In genomic region chr11:121706521-121707005, GRCm38 (mm10) we compare ENCODE assay signal across 9 mouse cellular contexts. TPM values are rescaled to one million over a fixed set of nuclear protein-coding genes. Genes with fewer than 3 reads are reported as not detected.
DNase-seq lines count a peak whose midpoint lies in the region; ATAC-seq lines count a peak whose summit lies in the region.
"Had no signal": no experiment of that assay in that cellular context is flagged by ENCODE, and none has a peak within 500 bp of the region (broad histone marks: within the 10 kb centered on the region; RNA-seq: fewer than 3 reads in every experiment).

No protein-coding gene starts in this region.

- H3K36me3 ChIP-seq in limb, embryonic 11.5 days (ENCODE audit: control insufficient read depth, insufficient read depth, low read length) = no peaks in the 10 kb centered on the region
- H3K36me3 ChIP-seq in limb, embryonic 10.5 days = no peaks in the 10 kb centered on the region
- peaks cover 11% of the 10 kb centered on the region for H3K36me3 ChIP-seq in limb, embryonic 13.5 days
- no peaks in the 10 kb centered on the region for H3K36me3 ChIP-seq in forebrain, embryonic 14.5 days (ENCODE audit: control insufficient read depth, insufficient read depth, low read length)
- no peaks in the 10 kb centered on the region for H3K36me3 ChIP-seq in hindbrain, embryonic 14.5 days (replicated peaks; ENCODE audit: control insufficient read depth, insufficient read depth)

- no peak overlapping the region for H3K9ac ChIP-seq in limb, embryonic 11.5 days (ENCODE audit: low read length)
- no peak overlapping the region for H3K9ac ChIP-seq in limb, embryonic 13.5 days
- no peak overlapping the region for H3K9ac ChIP-seq in forebrain, embryonic 14.5 days (ENCODE audit: low read length)
- no peak overlapping the region for H3K9ac ChIP-seq in hindbrain, embryonic 14.5 days

- H3K4me3 ChIP-seq in limb, embryonic 11.5 days (ENCODE audit: low read depth, low read length) = no peak overlapping the region
- H3K4me3 ChIP-seq in limb, embryonic 10.5 days = no peak overlapping the region
- H3K4me3 ChIP-seq in limb, embryonic 13.5 days = no peak overlapping the region
- no peak overlapping the region for H3K4me3 ChIP-seq in forebrain, embryonic 14.5 days (ENCODE audit: low read depth, low read length)
- H3K4me3 ChIP-seq in hindbrain, embryonic 14.5 days (replicated peaks; ENCODE audit: low read length) = no peak overlapping the region

- H3K27ac ChIP-seq in limb, embryonic 11.5 days (replicated peaks; ENCODE audit: low read depth, low read length) = no peak overlapping the region
- H3K27ac ChIP-seq in limb, embryonic 10.5 days = no peak overlapping the region
- H3K27ac ChIP-seq in limb, embryonic 13.5 days = peak overlapping the region; percentile 48; the same call in 1 of the 2 replicates
- H3K27ac ChIP-seq in forebrain, embryonic 14.5 days (ENCODE audit: low read depth, low read length) = no peak overlapping the region
- H3K27ac ChIP-seq in hindbrain, embryonic 14.5 days = no peak overlapping the region

- peak; percentile 25 for DNase-seq in limb, embryonic 11.5 days (ENCODE audit: low spot score)
- no peak for DNase-seq in limb, embryonic 10.5 days (ENCODE audit: low spot score)
- peak; percentile 81 for DNase-seq in R1 (ENCODE audit: low read depth, low spot score)
- peak; percentile 74 to 86 for DNase-seq in thymus, adult 18-20 months
- no peak for DNase-seq in ovary, adult 18-20 months (ENCODE audit: low spot score)
- no peak for DNase-seq in forebrain, embryonic 14.5 days (ENCODE audit: low spot score)
- DNase-seq in hindbrain, embryonic 14.5 days (ENCODE audit: low spot score) = no peak
- DNase-seq: adrenal gland, postnatal 14 days had no signal

- WGBS in limb, embryonic 11.5 days = 21% methylated on average over 7 of the region's 7 CpGs
- WGBS in limb, embryonic 10.5 days = 35% methylated on average over 7 of the region's 7 CpGs
- WGBS in limb, embryonic 13.5 days = 7% methylated on average over 7 of the region's 7 CpGs
- WGBS in forebrain, embryonic 14.5 days = 48% methylated on average over 7 of the region's 7 CpGs
- 44% methylated on average over 7 of the region's 7 CpGs for WGBS in hindbrain, embryonic 14.5 days

- H3K4me1 ChIP-seq in limb, embryonic 11.5 days (ENCODE audit: control insufficient read depth, insufficient read depth, low read length) = peaks cover 14% of the 10 kb centered on the region; the same call in 1 of the 2 replicates
- peaks cover 39% of the 10 kb centered on the region for H3K4me1 ChIP-seq in limb, embryonic 10.5 days
- peaks cover 55% of the 10 kb centered on the region for H3K4me1 ChIP-seq in limb, embryonic 13.5 days
- peaks cover 9% of the 10 kb centered on the region; the same call in 1 of the 2 replicates for H3K4me1 ChIP-seq in forebrain, embryonic 14.5 days (ENCODE audit: control insufficient read depth, insufficient read depth, low read length)
- H3K4me1 ChIP-seq in hindbrain, embryonic 14.5 days (replicated peaks; ENCODE audit: control insufficient read depth, insufficient read depth, low read length) = peaks cover 4% of the 10 kb centered on the region; the same call in 1 of the 2 replicates

- no peak for ATAC-seq in limb, embryonic 11.5 days (ENCODE audit: insufficient number of reproducible peaks, low FRiP score, low TSS enrichment, low read depth)
- ATAC-seq in limb, embryonic 13.5 days (ENCODE audit: low FRiP score, low read depth) = peak; percentile 49; the same call in 1 of the 2 replicates
- ATAC-seq in forebrain, embryonic 14.5 days = no peak
- ATAC-seq in hindbrain, embryonic 14.5 days (ENCODE audit: low FRiP score) = no peak

- peaks cover 22% of the 10 kb centered on the region for H3K27me3 ChIP-seq in limb, embryonic 11.5 days (ENCODE audit: control insufficient read depth, insufficient read depth, low read length)
- H3K27me3 ChIP-seq in limb, embryonic 10.5 days (ENCODE audit: low read depth, poor library complexity, severe bottlenecking) = peaks cover 43% of the 10 kb centered on the region
- peaks cover 18% of the 10 kb centered on the region for H3K27me3 ChIP-seq in limb, embryonic 13.5 days
- peaks cover 30% of the 10 kb centered on the region for H3K27me3 ChIP-seq in forebrain, embryonic 14.5 days (replicated peaks; ENCODE audit: control insufficient read depth, insufficient read depth, low read length)
- peaks cover 37% of the 10 kb centered on the region for H3K27me3 ChIP-seq in hindbrain, embryonic 14.5 days (ENCODE audit: control insufficient read depth, insufficient read depth, low read length)

- no peaks in the 10 kb centered on the region for H3K9me3 ChIP-seq in limb, embryonic 11.5 days (ENCODE audit: control insufficient read depth, low read length)
- H3K9me3 ChIP-seq in limb, embryonic 10.5 days (replicated peaks) = no peaks in the 10 kb centered on the region
- H3K9me3 ChIP-seq in limb, embryonic 13.5 days = no peaks in the 10 kb centered on the region
- H3K9me3 ChIP-seq in forebrain, embryonic 14.5 days (replicated peaks; ENCODE audit: control insufficient read depth, low read length) = no peaks in the 10 kb centered on the region
- H3K9me3 ChIP-seq in hindbrain, embryonic 14.5 days (ENCODE audit: control insufficient read depth, low read length) = no peaks in the 10 kb centered on the region

- H3K4me2 ChIP-seq in limb, embryonic 11.5 days (ENCODE audit: low read depth, severe bottlenecking) = no peak overlapping the region
- peak overlapping the region; percentile 23; the same call in 1 of the 2 replicates for H3K4me2 ChIP-seq in limb, embryonic 13.5 days (replicated peaks)
- no peak overlapping the region for H3K4me2 ChIP-seq in forebrain, embryonic 14.5 days (ENCODE audit: low read length)
- no peak overlapping the region for H3K4me2 ChIP-seq in hindbrain, embryonic 14.5 days (replicated peaks)

RNA-seq across cellular contexts. Expression of gene Metrnl, which starts 5.2 kb away (rescaled TPM):
- polyA plus RNA-seq in limb, embryonic 11.5 days (2014; fragmentation: Nextera tagmentation; extraction: Ambion mirVana) = 4.3 and 5.5 TPM in 2 replicates
- polyA plus RNA-seq in limb, embryonic 10.5 days (2016; fragmentation: Nextera tagmentation; extraction: Ambion mirVana) = 2.4 and 3.9 TPM in 2 replicates
- polyA plus RNA-seq in limb, embryonic 13.5 days (2015; fragmentation: Nextera tagmentation; extraction: Ambion mirVana) = 18.5 and 18.9 TPM in 2 replicates
- polyA plus RNA-seq in forebrain, embryonic 14.5 days (2014; fragmentation: Nextera tagmentation; extraction: Ambion mirVana) = 3.7 and 5.8 TPM in 2 replicates
- polyA plus RNA-seq in hindbrain, embryonic 14.5 days (2014; fragmentation: Nextera tagmentation; extraction: Ambion mirVana) = 18.9 and 23.9 TPM in 2 replicates

RNA-seq across cellular contexts. Expression of gene B3gntl1, which starts 33.6 kb away (rescaled TPM):
- 6.8 and 8.4 TPM in 2 replicates for polyA plus RNA-seq in limb, embryonic 11.5 days (2014; fragmentation: Nextera tagmentation; extraction: Ambion mirVana)
- 7.1 and 7.9 TPM in 2 replicates for polyA plus RNA-seq in limb, embryonic 10.5 days (2016; fragmentation: Nextera tagmentation; extraction: Ambion mirVana)
- polyA plus RNA-seq in limb, embryonic 13.5 days (2015; fragmentation: Nextera tagmentation; extraction: Ambion mirVana) = 8.8 and 10.3 TPM in 2 replicates
- 4.6 and 5.5 TPM in 2 replicates for polyA plus RNA-seq in forebrain, embryonic 14.5 days (2014; fragmentation: Nextera tagmentation; extraction: Ambion mirVana)
- 5.8 and 6.4 TPM in 2 replicates for polyA plus RNA-seq in hindbrain, embryonic 14.5 days (2014; fragmentation: Nextera tagmentation; extraction: Ambion mirVana)

Comparison
In these comparisons a context has a peak if more than half of its experiments do, and no peak if none do; other contexts are left out.
1. DNase-seq: peak in limb, embryonic 11.5 days (single experiment), R1 (single experiment) and thymus, adult 18-20 months (2 of 2); none in limb, embryonic 10.5 days (single experiment), ovary, adult 18-20 months (single experiment), forebrain, embryonic 14.5 days (single experiment) and hindbrain, embryonic 14.5 days (single experiment).